Mouse (Mus musculus) left cerebral cortex, adult 11 months (tissue): ENCODE measurements around the gene Dzank1.

Source experiments
- DNase-seq: peaks from one replicate; pipeline ENCODE4 v3.0.0; 2022; ENCODE audit warnings: low spot score

The Dzank1 gene

DNA sequence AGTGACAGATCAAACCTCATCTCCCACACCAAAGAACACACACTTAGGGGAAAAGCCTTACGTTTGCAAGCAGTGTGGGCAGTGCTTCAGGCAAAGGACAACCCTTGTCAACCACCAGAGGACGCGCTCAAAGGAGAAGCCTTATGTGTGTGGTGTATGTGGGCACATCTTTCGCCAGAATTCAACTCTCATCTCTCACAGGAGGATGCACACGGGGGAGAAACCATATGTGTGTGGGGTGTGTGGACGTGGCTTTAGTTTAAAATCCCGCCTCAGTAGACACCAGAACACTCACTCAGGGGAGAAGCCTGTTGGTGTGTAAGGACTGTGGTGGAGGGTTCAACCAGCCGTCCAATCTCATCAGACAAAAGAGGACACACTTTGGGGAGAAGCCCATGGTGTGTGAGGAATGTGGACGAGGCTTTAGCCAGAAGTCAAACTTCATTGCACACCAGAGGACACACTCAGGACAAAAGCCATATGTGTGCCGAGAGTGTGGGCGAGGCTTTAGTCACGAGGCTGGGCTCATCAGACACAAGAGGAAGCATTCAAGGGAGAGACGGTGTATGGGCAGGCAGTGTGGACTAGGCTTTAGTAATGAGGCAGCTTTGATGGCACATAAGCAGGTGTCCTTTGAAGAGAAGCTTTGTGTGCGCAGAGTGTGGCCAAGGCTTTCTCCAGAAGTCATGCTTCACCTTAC lies 61.2 kb downstream of the Dzank1 start:
- DNase-seq: peak; percentile 37

DNA sequence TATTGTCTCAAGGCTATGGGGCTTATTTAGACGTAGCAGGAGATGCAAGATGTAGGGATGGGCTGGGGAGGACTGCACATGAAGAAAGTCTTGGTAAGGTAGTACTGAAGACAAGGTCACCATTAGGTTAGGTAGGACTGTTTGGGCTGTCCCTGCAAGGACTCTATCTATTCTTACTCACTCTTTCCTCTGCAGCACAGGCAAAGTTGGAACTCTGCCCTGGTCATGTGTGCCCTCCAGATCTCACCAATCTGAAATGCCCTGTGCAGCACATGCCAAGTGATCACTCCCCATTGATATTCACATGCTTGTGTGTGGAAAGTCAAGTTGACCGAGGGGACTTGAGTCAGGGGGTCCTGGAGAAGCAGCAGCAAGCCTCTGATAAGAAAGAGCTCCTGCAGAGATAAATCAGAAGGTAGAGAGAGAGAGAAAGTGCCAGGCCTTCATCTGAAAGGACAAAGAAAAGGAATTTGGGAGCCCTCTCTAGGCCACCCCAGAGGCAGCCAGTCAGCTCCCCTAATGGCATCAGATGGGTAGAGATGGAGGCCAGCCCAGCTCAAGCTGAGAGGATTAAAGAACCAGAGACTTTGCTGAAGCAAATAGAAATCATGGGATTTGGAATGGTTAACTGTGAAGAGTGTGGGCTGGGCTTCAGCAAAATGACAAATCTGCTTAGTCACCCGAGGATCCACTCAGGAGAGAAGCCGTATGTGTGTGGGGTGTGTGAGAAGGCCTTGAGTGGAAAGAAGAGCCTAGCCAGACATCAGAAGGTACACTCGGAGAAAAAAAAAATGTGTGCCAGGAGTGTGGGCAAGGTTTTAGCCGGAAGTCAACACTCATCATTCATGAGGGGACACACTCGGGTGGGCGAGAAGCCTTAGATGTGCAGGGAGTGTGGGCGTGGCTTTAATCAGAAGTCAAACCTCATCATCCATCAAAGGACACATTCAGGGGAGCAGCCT lies 62.1 kb downstream of the Dzank1 start:
- DNase-seq: peak; percentile 68

DNA sequence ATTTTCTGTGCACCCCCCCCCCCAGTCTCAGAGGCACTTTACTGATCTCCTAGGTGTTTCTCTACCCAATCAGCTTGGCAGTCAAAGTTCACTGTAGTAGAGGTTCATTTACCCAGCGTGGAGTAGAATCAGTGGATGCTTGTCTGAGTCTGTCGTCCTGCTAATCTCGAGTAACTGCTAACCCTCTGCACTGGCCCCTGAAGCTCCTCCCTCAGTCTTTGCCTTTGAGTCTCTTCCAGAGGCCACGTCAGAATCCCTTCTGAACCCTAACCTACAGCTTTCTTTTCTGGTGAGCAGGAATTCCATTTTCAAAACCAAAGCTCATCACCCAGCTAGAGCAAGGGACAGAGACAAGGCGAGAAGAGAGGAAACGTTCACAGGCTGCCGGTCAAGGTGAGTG lies 63.0 kb downstream of the Dzank1 start:
- no peak for DNase-seq

DNA sequence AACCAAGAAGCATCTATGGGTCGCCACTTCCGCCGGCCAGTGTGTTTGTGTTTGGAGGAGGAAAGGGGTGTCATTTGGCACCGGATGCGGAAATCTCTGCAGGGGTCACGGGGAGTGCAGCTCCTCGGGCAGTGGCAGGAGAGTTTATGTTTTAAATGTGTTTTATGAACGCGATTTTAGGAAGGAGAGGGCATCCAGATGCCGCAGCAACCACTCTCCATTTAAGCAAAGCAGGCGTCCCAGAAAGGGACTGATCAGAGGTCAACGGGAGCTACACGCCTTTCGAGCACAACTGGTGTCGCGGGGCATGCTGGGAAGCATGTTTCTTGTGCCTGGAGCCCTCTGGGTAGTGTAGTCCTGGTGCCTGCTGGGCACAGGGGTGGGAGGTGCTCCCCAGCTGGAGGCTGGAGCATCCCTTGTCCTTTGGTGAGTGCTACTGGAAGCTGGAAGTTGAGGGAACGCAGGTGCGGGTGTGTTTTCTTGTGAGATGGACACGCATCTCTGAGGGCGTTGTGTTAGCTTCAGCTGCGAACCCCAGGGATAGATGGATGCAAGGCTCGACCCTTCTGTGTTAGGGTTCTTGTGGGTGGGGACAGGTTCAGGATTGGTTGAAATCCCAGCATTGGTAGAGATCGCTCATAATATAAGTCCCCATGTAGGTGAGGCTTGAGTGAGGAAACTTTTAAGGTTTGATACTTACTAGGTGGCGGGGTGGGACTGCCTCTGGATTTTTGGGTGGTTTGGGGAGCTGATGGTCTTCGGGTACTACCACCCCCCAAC lies 68.0 kb downstream of the Dzank1 start:
- peak; percentile 82 for DNase-seq

DNA sequence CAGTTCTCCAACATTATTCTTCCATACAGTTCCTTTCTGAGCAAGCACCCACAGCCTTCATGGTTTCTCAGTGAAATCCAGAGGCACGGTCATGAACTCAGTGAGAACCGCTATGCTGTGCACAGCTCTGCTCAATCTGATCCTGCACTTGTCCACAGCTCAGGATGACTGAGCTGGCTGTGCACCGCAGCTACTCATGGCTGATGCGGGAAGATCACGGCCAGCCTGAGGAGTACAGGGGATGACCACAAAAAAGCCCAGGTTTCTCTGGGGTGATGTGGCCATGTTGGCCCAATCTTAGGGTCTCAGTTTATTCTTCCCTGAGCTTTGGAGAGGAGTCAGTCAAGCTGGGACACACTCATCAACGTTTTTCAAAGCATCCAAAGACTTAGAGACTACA lies 68.9 kb downstream of the Dzank1 start:
- DNase-seq: no peak

DNA sequence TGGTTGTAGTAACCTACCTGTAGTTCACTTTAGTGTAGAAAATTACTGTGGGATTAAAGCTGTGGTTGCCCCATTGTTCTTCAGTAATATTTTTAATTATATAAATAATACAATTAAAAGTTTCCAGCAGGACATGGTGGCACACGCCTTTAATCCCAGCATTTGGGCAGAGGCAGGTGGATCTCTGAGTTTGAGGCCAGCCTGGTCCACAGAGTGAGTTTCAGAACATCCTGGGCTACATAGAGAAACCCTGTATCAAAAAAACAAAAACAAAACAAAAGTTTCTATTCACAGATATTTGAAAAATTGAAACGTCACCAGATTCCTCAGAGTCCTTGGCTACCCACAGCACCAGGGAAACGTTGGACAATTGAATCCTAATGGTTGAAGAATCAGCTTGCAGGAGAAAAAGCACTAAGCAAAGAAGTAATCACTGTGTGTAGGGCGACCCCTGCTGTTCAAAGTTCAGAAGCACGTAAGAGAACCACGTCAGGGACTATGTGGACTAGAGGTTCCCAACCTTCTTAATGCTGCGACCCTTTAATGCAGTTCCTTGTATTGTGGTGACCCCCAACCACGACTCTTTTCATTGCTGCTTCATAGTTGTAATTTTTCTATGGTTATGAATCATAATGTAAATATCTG lies 74.7 kb downstream of the Dzank1 start:
- peak; percentile 71 for DNase-seq

DNA sequence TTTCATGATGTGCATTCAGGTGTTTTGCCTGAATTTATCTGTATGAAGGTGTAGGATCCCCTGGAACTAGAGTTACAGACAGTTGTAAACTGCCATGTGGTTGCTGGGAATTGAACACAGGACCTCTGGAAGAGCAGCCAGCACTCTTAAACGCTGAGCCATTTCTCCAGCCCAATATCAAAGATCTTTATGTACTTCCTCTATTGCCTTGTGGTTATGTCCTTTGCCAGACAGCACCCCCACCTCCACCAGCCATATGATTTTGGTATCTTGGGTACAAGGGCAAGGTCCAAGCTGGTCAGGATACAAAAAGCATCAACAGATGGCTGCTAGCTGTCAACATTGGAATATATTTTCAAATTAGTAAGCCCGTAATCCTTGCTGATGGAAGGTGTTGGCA lies 76.8 kb downstream of the Dzank1 start:
- DNase-seq: no peak

DNA sequence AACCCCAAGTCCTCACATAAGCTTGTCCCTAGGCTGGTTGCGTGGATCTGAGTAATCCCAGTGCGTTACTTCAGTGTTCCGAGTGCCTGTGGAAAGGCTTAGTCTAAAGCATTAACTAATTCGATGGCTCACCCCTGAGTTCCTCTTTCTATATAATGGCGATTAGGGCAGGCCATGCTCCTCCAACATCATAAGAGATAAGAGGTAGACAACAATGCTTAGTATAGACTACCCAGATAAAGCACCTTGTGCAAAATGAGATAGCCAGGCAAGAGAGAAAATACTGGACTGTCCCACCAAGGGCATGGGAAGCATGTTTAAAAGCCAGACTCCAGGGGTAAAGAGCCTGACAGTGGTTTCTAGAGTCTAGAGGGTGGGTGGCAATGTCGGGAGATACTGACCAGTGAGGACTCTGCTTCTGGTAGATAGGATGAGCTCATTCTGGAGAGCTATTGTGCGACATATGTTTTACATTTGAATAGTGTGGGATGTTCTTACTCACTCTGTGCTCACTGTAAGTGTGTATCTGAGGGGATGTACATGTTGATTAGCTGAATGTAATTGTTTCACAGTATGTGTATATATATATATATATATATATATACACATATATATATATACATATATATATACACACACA lies 80.7 kb downstream of the Dzank1 start:
- DNase-seq: no peak

DNA sequence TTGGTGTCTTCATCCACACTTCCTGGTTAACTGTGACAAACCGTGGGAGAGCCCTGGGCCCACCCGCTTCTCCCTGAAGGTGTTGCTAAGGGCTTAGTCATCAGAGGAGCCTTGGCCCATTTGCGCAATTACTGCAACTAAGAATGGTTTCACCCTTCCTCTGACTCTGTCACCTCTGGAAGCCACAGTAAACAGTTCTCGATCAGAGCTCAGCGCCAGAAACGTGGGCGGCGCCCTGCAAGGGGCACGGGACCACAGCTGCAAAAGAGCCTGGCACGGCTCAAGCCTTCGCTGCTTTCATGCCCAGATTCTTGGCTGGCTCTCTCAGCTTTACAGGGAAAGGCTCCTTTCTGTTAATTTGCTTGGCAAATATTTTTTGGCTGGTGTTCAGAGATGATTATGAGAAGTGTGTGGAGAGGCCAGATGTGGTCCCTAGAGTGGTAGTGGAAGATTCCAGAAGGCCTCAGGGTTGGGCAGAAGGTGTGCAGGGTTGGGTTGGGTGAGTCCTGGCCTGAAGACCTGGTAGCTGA lies 85.8 kb downstream of the Dzank1 start:
- DNase-seq: no peak

DNA sequence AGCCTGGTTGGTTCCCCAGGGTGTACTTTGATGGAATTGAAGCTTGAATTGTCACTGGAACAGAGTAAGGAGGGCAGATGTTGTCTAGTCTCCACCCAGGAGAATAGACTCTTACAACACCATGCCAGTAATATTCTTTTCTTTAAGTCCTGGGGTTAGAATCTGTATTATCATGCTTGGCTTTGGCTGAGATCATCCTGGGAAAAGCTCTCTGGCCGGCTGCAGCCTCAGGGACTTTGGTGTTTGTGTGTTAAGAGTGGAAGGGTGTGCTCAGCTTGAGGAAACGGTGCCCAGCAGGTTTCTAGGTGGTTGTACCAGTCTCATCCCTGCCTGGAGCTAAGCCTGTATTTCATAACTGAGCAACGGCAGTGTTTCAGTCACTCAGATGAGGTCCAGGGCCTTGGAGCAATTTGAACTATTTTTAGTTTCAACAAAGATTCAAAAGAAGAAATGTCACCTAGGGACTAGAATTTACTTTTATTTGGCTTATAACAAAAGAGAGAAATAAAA lies 88.0 kb downstream of the Dzank1 start:
- no peak for DNase-seq

DNA sequence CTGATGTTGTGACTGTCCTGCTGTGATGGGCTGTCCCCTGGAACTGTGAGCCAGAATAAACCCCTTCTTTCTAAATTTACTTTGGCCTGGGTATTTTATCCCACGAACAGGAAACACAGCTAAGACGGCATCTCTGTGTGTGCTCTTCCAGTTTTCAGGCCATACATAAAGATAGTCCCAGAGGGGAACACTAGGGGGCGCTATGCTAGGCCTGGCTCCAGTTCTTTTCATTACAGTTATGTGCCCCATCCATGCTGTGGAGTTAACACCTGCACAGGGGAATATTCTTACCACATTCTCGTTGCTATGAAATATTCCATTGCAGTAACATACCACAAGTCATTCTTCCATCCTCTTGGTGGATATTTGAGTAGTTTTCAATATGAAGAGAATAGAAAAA lies 88.8 kb downstream of the Dzank1 start:
- DNase-seq: no peak

DNA sequence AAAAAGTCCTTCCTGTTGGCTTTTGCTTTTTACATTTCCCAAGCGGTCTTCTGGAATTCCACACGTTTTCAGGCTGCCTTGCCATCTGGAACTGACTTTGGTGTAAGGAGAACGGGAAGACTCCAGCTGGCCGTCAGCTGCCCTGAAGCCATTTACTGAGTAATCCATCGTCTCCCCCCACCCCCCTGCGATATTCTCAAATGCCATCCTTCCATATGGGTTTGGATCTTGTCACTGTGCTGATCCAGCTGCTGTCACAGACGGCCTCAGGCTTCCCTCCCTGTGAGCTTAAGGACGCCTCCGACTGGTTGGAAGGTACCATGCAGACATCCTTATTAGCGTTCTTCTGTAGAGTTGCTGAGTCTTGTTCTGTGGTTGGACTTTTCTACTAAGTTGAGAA lies 91.5 kb downstream of the Dzank1 start:
- DNase-seq: no peak

DNA sequence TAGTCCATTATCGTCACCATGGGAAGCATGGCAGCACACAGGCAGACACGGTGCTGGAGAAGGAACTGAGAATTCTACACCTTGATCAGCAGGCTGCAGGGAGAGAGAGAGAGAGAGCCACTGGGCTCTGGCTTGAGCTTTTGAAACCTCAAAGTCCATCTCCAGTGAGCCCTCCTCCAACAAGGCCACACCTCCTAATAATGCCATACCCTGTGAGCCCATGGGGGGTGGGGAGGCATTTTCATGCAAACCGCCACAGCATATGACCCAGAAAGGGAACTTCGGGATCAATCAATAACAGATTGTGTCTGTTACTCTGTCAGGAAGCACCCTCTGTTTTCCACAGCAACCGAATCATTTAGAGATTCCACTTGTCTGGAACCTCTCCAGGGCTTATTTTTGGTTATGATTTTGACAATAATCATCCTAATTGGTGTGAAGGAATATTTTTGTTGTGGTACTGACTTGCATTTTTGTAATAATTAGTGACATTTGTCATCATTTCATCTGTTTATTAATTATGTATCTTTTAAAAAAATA lies 95.9 kb downstream of the Dzank1 start:
- DNase-seq: no peak

DNA sequence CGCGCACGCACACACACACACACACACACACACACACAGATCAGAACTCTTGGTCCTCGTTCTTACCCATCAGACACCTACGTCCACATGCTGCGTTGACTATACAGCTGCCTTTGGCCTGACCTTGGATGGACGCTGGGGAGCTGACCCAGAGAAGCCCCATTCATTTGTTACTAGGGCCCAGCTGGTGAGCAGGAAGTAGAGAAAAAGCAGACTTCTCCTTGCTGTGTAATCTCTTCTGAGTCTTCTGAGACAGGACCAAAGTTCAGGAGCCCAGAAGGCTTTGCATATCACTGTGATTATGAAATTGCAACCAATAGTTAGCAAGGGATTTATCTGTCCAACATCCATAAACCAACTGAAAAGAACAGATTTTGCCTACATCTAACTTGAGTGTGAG lies 98.0 kb downstream of the Dzank1 start:
- DNase-seq: no peak

DNA sequence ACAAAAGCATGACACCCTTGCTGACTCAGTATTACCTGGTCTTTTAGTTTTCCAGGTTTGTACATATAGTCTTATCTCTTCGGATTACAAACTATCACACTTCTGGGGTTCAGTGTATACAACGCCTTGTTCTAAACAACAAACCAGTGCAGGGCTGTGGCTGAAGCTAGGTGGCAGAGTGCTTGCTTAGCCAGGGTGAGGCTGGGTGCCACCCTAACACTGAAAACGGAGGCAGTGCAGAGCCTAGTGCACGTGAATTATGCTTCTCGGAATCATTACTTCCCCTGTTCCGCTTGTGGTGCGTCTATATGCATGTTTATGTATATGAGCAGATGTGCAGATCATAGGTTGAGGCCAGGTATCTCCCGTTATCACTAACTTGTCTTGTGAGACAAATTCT lies 98.6 kb downstream of the Dzank1 start:
- DNase-seq: no peak

DNA sequence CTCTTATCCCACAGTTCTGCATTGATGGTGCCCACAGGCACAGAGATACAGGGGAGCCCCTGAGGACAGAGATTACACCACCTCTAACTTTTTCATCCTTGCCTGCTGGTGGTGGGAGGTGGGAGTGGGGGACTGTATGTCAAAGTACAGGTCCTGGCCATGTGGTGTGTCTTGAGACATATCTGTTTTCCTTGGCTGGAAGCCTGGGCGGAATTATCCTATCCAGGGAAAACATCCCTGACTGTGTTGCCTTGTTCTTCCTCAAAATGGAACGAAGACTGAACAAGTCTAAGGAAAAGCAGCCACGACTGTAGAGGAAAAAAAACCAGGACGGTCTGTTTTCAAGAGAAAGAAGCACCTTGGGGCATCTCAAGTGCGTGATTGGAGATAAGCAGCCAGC lies 99.4 kb downstream of the Dzank1 start:
- DNase-seq: no peak

DNA sequence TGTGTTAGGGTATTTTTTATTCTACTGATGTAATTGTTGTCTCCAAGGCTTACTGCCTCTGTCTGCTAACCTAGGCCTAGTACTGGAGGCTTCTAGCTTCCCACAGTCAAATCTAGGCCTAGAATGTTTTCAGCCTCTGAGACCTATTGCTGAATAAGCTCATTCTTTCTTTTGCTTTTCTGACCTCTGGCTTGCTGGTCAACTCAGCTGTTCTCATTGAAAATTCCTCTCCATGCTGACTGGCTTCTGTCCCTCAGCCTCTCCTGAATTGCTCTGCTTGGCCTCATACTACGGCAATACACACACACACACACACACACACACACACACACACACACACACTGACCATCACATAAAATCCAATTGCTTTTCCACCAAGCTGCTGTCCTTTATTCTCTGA lies 101.5 kb downstream of the Dzank1 start:
- no peak for DNase-seq

DNA sequence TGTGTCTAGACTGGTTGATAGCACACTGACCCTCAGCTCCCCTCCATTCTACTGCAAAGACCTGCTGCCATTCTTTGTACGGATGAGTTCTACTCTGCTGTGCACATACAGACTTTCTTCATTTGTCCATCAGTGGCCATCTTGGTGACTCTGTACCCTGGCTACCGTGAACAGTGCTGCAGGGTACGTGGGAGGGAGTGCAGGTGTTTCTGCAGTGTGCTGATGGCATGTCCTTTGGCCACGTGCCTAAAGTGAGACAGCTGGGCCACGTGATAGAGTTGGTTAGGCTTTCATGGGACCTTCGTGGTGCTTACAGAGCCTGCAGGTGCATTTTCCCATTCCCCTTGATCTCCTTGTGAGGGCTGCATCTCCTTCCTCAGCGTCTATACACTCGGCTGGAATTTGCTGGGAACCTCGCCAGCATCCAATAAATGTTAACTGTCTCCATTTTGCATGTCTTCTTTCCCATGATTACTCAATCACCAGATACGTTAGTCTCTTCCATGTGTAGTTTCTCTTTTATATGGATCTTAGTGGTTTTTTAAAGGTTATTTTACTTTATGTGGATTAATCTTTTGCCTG lies 105.0 kb downstream of the Dzank1 start:
- no peak for DNase-seq
